Mouse (Mus musculus): ENCODE results near the gene Olfm3. TPM values are rescaled to one million over a fixed set of nuclear protein-coding genes. Genes with fewer than 3 reads are reported as not detected.

Gene Olfm3
- polyA plus RNA-seq, 1 experiment from 2014 or later = not detected

- no peak for ATAC-seq
- Histone ChIP-seq H3K4me3 (no peak overlapping the region), H3K36me3 (no peaks in the 10 kb centered on the region), H3K9me3 (replicated peaks) (no peaks in the 10 kb centered on the region), H3K9ac (no peak overlapping the region), H3K27me3 (replicated peaks) (no peaks in the 10 kb centered on the region), H3K27ac (no peak overlapping the region), H3K4me2 (no peak overlapping the region), H3K4me1 (no peaks in the 10 kb centered on the region)
- 52% methylated on average over 4 of the region's 4 CpGs for WGBS (ENCODE audit: insufficient replicate concordance)
Measured at GRCm38 (mm10) chr3:114962316-114963083, 58.6 kb downstream of the Olfm3 start.

- ATAC-seq = no peak
- Histone ChIP-seq H3K4me1 (no peaks in the 10 kb centered on the region), H3K9me3 (replicated peaks) (no peaks in the 10 kb centered on the region), H3K27ac (no peak overlapping the region), H3K4me3 (no peak overlapping the region), H3K36me3 (no peaks in the 10 kb centered on the region), H3K4me2 (no peak overlapping the region), H3K27me3 (replicated peaks) (no peaks in the 10 kb centered on the region), H3K9ac (no peak overlapping the region)
Measured at GRCm38 (mm10) chr3:114971183-114971582, 67.3 kb downstream of the Olfm3 start.

- Histone ChIP-seq H3K27me3 (replicated peaks) (no peaks in the 10 kb centered on the region), H3K9me3 (replicated peaks) (no peaks in the 10 kb centered on the region), H3K4me3 (no peak overlapping the region), H3K4me2 (no peak overlapping the region), H3K9ac (no peak overlapping the region), H3K36me3 (no peaks in the 10 kb centered on the region), H3K4me1 (no peaks in the 10 kb centered on the region), H3K27ac (no peak overlapping the region)
- WGBS (ENCODE audit: insufficient replicate concordance) = 45% methylated on average over 1 of the region's 1 CpGs
- no peak for ATAC-seq
Measured at GRCm38 (mm10) chr3:114972522-114972921, 68.6 kb downstream of the Olfm3 start.

- Histone ChIP-seq H3K4me1 (no peaks in the 10 kb centered on the region), H3K4me3 (no peak overlapping the region), H3K4me2 (no peak overlapping the region), H3K36me3 (no peaks in the 10 kb centered on the region), H3K27me3 (replicated peaks) (no peaks in the 10 kb centered on the region), H3K9me3 (replicated peaks) (no peaks in the 10 kb centered on the region), H3K9ac (no peak overlapping the region), H3K27ac (no peak overlapping the region)
- ATAC-seq = no peak
- WGBS (ENCODE audit: insufficient replicate concordance) = 70% methylated on average over 2 of the region's 2 CpGs
Measured at GRCm38 (mm10) chr3:114990828-114991227, 87.0 kb downstream of the Olfm3 start.

- Histone ChIP-seq H3K27ac (no peak overlapping the region), H3K4me3 (no peak overlapping the region), H3K4me1 (no peaks in the 10 kb centered on the region), H3K9me3 (replicated peaks) (no peaks in the 10 kb centered on the region), H3K4me2 (no peak overlapping the region), H3K36me3 (no peaks in the 10 kb centered on the region), H3K9ac (no peak overlapping the region), H3K27me3 (replicated peaks) (no peaks in the 10 kb centered on the region)
- WGBS (ENCODE audit: insufficient replicate concordance) = 40% methylated on average over 1 of the region's 1 CpGs
- no peak for ATAC-seq
Measured at GRCm38 (mm10) chr3:114995956-114996355, 92.1 kb downstream of the Olfm3 start.

- Histone ChIP-seq H3K9ac (no peak overlapping the region), H3K9me3 (replicated peaks) (no peaks in the 10 kb centered on the region), H3K4me2 (no peak overlapping the region), H3K4me3 (no peak overlapping the region), H3K4me1 (no peaks in the 10 kb centered on the region), H3K27me3 (replicated peaks) (no peaks in the 10 kb centered on the region), H3K36me3 (no peaks in the 10 kb centered on the region), H3K27ac (no peak overlapping the region)
- 68% methylated on average over 3 of the region's 3 CpGs for WGBS (ENCODE audit: insufficient replicate concordance)
- no peak for ATAC-seq
Measured at GRCm38 (mm10) chr3:115027560-115027959, 123.7 kb downstream of the Olfm3 start.

- H3K4me3 ChIP-seq = no peak overlapping the region
- 56% methylated on average over 1 of the region's 1 CpGs for WGBS (ENCODE audit: insufficient replicate concordance)
- no peak overlapping the region for H3K4me2 ChIP-seq
- no peak overlapping the region for H3K27ac ChIP-seq
- H3K36me3 ChIP-seq = no peaks in the 10 kb centered on the region
- no peaks in the 10 kb centered on the region for H3K4me1 ChIP-seq
- no peaks in the 10 kb centered on the region for H3K27me3 ChIP-seq (replicated peaks)
- H3K9me3 ChIP-seq (replicated peaks) = no peaks in the 10 kb centered on the region
- H3K9ac ChIP-seq = no peak overlapping the region
- ATAC-seq = no peak
Measured at GRCm38 (mm10) chr3:115028046-115028445, 124.2 kb downstream of the Olfm3 start.

GRCm38 (mm10) chr3:115028611-115029010, 124.7 kb downstream of the Olfm3 start:
- Histone ChIP-seq H3K9ac (no peak overlapping the region), H3K9me3 (replicated peaks) (no peaks in the 10 kb centered on the region), H3K4me2 (no peak overlapping the region), H3K4me1 (no peaks in the 10 kb centered on the region), H3K27ac (no peak overlapping the region), H3K4me3 (no peak overlapping the region), H3K36me3 (no peaks in the 10 kb centered on the region), H3K27me3 (replicated peaks) (no peaks in the 10 kb centered on the region)
- ATAC-seq = no peak
- WGBS (ENCODE audit: insufficient replicate concordance) = 68% methylated on average over 1 of the region's 1 CpGs

- no peaks in the 10 kb centered on the region for H3K36me3 ChIP-seq
- H3K9me3 ChIP-seq (replicated peaks) = no peaks in the 10 kb centered on the region
- H3K9ac ChIP-seq = no peak overlapping the region
- H3K4me1 ChIP-seq = no peaks in the 10 kb centered on the region
- H3K27me3 ChIP-seq (replicated peaks) = no peaks in the 10 kb centered on the region
- no peak overlapping the region for H3K4me2 ChIP-seq
- ATAC-seq = no peak
- no peak overlapping the region for H3K27ac ChIP-seq
- no peak overlapping the region for H3K4me3 ChIP-seq
- 73% methylated on average over 5 of the region's 5 CpGs for WGBS (ENCODE audit: insufficient replicate concordance)
Measured at GRCm38 (mm10) chr3:115049060-115049459, 145.2 kb downstream of the Olfm3 start.

GRCm38 (mm10) chr3:115064901-115065300, 161.0 kb downstream of the Olfm3 start:
- ATAC-seq = no peak
- Histone ChIP-seq H3K4me3 (no peak overlapping the region), H3K27ac (no peak overlapping the region), H3K36me3 (no peaks in the 10 kb centered on the region), H3K9ac (no peak overlapping the region), H3K9me3 (replicated peaks) (no peaks in the 10 kb centered on the region), H3K4me2 (no peak overlapping the region), H3K4me1 (no peaks in the 10 kb centered on the region), H3K27me3 (replicated peaks) (no peaks in the 10 kb centered on the region)
- 70% methylated on average over 1 of the region's 1 CpGs for WGBS (ENCODE audit: insufficient replicate concordance)

- ATAC-seq = no peak
- H3K27ac ChIP-seq = no peak overlapping the region
- H3K4me1 ChIP-seq = no peaks in the 10 kb centered on the region
- no peak overlapping the region for H3K4me2 ChIP-seq
- no peak overlapping the region for H3K9ac ChIP-seq
- WGBS (ENCODE audit: insufficient replicate concordance) = 42% methylated on average over 12 of the region's 12 CpGs
- H3K27me3 ChIP-seq (replicated peaks) = no peaks in the 10 kb centered on the region
- H3K4me3 ChIP-seq = no peak overlapping the region
- no peaks in the 10 kb centered on the region for H3K36me3 ChIP-seq
- H3K9me3 ChIP-seq (replicated peaks) = no peaks in the 10 kb centered on the region
Measured at GRCm38 (mm10) chr3:115080428-115081181, 176.7 kb downstream of the Olfm3 start.

GRCm38 (mm10) chr3:115081371-115081770, 177.5 kb downstream of the Olfm3 start:
- WGBS (ENCODE audit: insufficient replicate concordance) = 55% methylated on average over 2 of the region's 2 CpGs
- H3K36me3 ChIP-seq = no peaks in the 10 kb centered on the region
- no peak overlapping the region for H3K4me3 ChIP-seq
- no peak overlapping the region for H3K4me2 ChIP-seq
- no peak overlapping the region for H3K9ac ChIP-seq
- no peaks in the 10 kb centered on the region for H3K4me1 ChIP-seq
- H3K9me3 ChIP-seq (replicated peaks) = no peaks in the 10 kb centered on the region
- H3K27ac ChIP-seq = no peak overlapping the region
- H3K27me3 ChIP-seq (replicated peaks) = no peaks in the 10 kb centered on the region
- ATAC-seq = no peak

Measured in liver, embryonic 12.5 days (tissue).